Comparison of ENCODE assay signal across 10 mouse cellular contexts in genomic region chr1:127238871-127239314, GRCm38 (mm10). TPM values are rescaled to one million over a fixed set of nuclear protein-coding genes. Genes with fewer than 3 reads are reported as not detected.
A peak's percentile ranks its signal among the peaks of the same experiment; 100 is the strongest.
DNase-seq lines count a peak whose midpoint lies in the region; ATAC-seq lines count a peak whose summit lies in the region.
"Had no signal": no experiment of that assay in that cellular context is flagged by ENCODE, and none has a peak within 500 bp of the region (broad histone marks: within the 10 kb centered on the region; RNA-seq: fewer than 3 reads in every experiment).

No protein-coding gene starts in this region.

- DNase-seq in heart, adult 9 months (ENCODE audit: low spot score in 2 of 2): no peak
- peak; percentile 84 for DNase-seq in ES-CJ7 (ENCODE audit: low read depth, low spot score)
- DNase-seq in midbrain, embryonic 14.5 days: peak; percentile 55
- no peak for DNase-seq in c-Kit-positive CD71-positive TER-119-positive erythroid progenitor cells, embryonic 14.5 days (ENCODE audit: low spot score)
- no peak for DNase-seq in adrenal gland, adult 8-10 months
- DNase-seq in layer of hippocampus, postnatal 25 days (ENCODE audit: extremely low spot score in 1 of 2, low spot score in 1 of 2): no peak

- H3K27me3 ChIP-seq in heart, embryonic 16.5 days (ENCODE audit: control insufficient read depth, insufficient read depth, low read length): no peaks in the 10 kb centered on the region
- H3K27me3 ChIP-seq in midbrain, embryonic 14.5 days (ENCODE audit: control insufficient read depth, insufficient read depth, low read length): no peaks in the 10 kb centered on the region
- H3K27me3 ChIP-seq: embryonic facial prominence, embryonic 13.5 days; Patski had no signal

- H3K4me2 ChIP-seq in heart, embryonic 16.5 days (ENCODE audit: low read depth, low read length): no peak overlapping the region
- no peak overlapping the region for H3K4me2 ChIP-seq in midbrain, embryonic 14.5 days (ENCODE audit: low read length)
- H3K4me2 ChIP-seq: embryonic facial prominence, embryonic 13.5 days had no signal

- WGBS in heart, embryonic 16.5 days: 68% methylated on average over 6 of the region's 6 CpGs
- WGBS in midbrain, embryonic 14.5 days: 22% methylated on average over 6 of the region's 6 CpGs

- peak overlapping the region; percentile 33 for H3K27ac ChIP-seq in heart, embryonic 16.5 days (ENCODE audit: low read length)
- H3K27ac ChIP-seq in midbrain, embryonic 14.5 days (replicated peaks; ENCODE audit: low read depth, low read length): peak overlapping the region; percentile 10; the same call in 1 of the 2 replicates
- H3K27ac ChIP-seq: embryonic facial prominence, embryonic 13.5 days had no signal

- peaks cover 26% of the 10 kb centered on the region for H3K4me1 ChIP-seq in heart, embryonic 16.5 days (ENCODE audit: control insufficient read depth, insufficient read depth, low read length)
- peaks cover 12% of the 10 kb centered on the region; the same call in 1 of the 2 replicates for H3K4me1 ChIP-seq in midbrain, embryonic 14.5 days (ENCODE audit: control insufficient read depth, insufficient read depth, low read length)

- H3K9ac ChIP-seq in heart, embryonic 16.5 days (ENCODE audit: low read length): no peak overlapping the region
- H3K9ac ChIP-seq in midbrain, embryonic 14.5 days (replicated peaks; ENCODE audit: low read length): no peak overlapping the region
- H3K9ac ChIP-seq: embryonic facial prominence, embryonic 13.5 days had no signal

- no peak overlapping the region for H3K4me3 ChIP-seq in heart, embryonic 16.5 days (ENCODE audit: low read length)
- H3K4me3 ChIP-seq in midbrain, embryonic 14.5 days (replicated peaks; ENCODE audit: low read depth, low read length): no peak overlapping the region
- H3K4me3 ChIP-seq: embryonic facial prominence, embryonic 13.5 days had no signal

- ATAC-seq in heart, embryonic 16.5 days (replicated peaks; ENCODE audit: extremely low read depth, insufficient read depth, low FRiP score): no peak
- ATAC-seq in granulocyte monocyte progenitor cell, adult 5-6 weeks (replicated peaks; ENCODE audit: poor library complexity, severe bottlenecking): 0 out of 2 replicates have a peak, but pooled peaks have one; percentile 7
- ATAC-seq in midbrain, embryonic 14.5 days (ENCODE audit: low FRiP score, low TSS enrichment): peak; percentile 17; the same call in 1 of the 2 replicates
- ATAC-seq: Patski had no signal

- no peaks in the 10 kb centered on the region for H3K36me3 ChIP-seq in heart, embryonic 16.5 days (ENCODE audit: control insufficient read depth, insufficient read depth)
- H3K36me3 ChIP-seq in midbrain, embryonic 14.5 days (ENCODE audit: control insufficient read depth, insufficient read depth, low read length): no peaks in the 10 kb centered on the region
- H3K36me3 ChIP-seq: embryonic facial prominence, embryonic 13.5 days had no signal

- no peaks in the 10 kb centered on the region for H3K9me3 ChIP-seq in heart, embryonic 16.5 days (replicated peaks; ENCODE audit: control insufficient read depth, low read length)
- no peaks in the 10 kb centered on the region for H3K9me3 ChIP-seq in midbrain, embryonic 14.5 days (ENCODE audit: control insufficient read depth, low read length)
- H3K9me3 ChIP-seq: embryonic facial prominence, embryonic 13.5 days had no signal

RNA-seq across cellular contexts. Expression of gene Mgat5, which starts 34.1 kb away (rescaled TPM):
- polyA plus RNA-seq in heart, embryonic 16.5 days (2015; fragmentation: Nextera tagmentation; extraction: Ambion mirVana): 4.6 and 5.1 TPM in 2 replicates
- 78.8 and 93.3 TPM in 2 replicates for total RNA-seq in granulocyte monocyte progenitor cell, adult 5-6 weeks (2014; fragmentation: Nextera tagmentation)
- total RNA-seq in granulocyte monocyte progenitor cell, adult 5-6 weeks (2017): 80.5 and 82.1 TPM in 2 replicates
- polyA plus RNA-seq in midbrain, embryonic 14.5 days (2014; fragmentation: Nextera tagmentation; extraction: Ambion mirVana): 18.3 and 21.4 TPM in 2 replicates
- 10 to 100 TPM; 14.5 to 21.1 (median 18.5) TPM for total RNA-seq in adrenal gland, adult 8-10 months (2022)
- 10 to 100 TPM; 51.7 to 52.0 TPM for total RNA-seq in layer of hippocampus, postnatal 25 days (2021)

Comparison
In these comparisons a context has a peak if more than half of its experiments do, and no peak if none do; other contexts are left out.
1. DNase-seq: peak in ES-CJ7 (single experiment) and midbrain, embryonic 14.5 days (single experiment); none in heart, adult 9 months (0 of 2), c-Kit-positive CD71-positive TER-119-positive erythroid progenitor cells, embryonic 14.5 days (single experiment), adrenal gland, adult 8-10 months (single experiment) and layer of hippocampus, postnatal 25 days (0 of 2).